In the genomic region with DNA sequence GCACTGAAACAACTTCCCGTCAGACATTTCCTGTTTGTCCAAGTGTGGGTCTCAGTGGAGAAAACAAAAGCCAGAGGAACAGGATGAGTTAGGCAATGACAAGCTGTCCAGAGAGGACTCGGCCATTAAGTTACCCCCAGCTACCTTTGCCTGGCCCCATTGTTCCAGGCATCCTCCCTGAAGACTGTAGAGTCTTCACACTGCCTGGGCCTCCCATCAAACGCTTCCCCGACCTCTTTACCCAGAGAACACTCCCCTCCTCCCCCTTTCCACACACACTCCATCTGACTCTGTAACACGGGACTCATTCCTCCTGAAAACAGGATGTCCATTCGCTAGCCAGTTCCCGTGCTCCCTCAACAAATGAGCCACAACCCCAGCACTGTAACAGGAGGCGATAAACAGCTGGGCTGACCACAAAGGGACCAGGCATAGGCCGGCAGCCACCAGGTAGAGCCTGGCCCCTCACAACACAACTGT, we compare ENCODE assay signal across 8 mouse cellular contexts.
DNase-seq lines count a peak whose midpoint lies in the region.

No protein-coding gene starts in this region.

- peak; percentile 29 for DNase-seq in adrenal gland, adult 2 months
- no peak for DNase-seq in adrenal gland, postnatal 36 days
- DNase-seq in heart, adult 18-20 months = peak; percentile 58 to 80
- peak; percentile 44 for DNase-seq in kidney, adult 11 months
- peak; percentile 53 for DNase-seq in lung, postnatal 10 days
- no peak for DNase-seq in spleen, adult 12 weeks (ENCODE audit: low spot score)
- no peak for DNase-seq in B cell, adult 2 months
- DNase-seq in spleen, postnatal 4 days (ENCODE audit: low spot score in 2 of 2) = no peak

Comparison
In these comparisons a context has a peak if more than half of its experiments do, and no peak if none do; other contexts are left out.
1. DNase-seq: peak in adrenal gland, adult 2 months (single experiment), heart, adult 18-20 months (2 of 2), kidney, adult 11 months (single experiment) and lung, postnatal 10 days (single experiment); none in adrenal gland, postnatal 36 days (0 of 2), spleen, adult 12 weeks (single experiment), B cell, adult 2 months (0 of 2) and spleen, postnatal 4 days (0 of 2).